Mouse (Mus musculus): Measurements from ENCODE around the gene Mis12.

DNA sequence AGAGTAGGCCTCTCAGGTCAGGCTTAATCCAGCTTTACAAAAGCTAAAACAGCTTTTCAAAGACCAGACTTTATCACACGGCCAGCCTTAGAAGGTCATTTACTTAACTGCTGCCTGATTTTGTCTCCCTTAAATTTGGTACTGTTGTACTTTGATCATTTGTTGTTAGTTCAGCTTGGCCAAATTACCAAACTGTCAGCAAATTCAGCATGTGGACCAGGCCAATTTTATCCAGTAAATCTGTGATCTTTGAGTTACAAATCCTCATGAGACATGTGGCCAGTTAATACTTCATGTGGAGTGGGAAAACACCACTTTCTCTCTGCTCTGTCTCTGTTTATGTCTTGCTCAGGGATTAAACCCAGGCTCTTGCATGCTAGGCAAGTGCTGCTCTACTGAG lies 46.8 kb upstream of the Mis12 start:
- TF ChIP-seq CTCF (IDR thresholded peaks at IDR 0.05; ENCODE audit: borderline replicate concordance, insufficient read depth, low read depth, low read length) (no peak), POLR2A (IDR thresholded peaks at IDR 0.05; ENCODE audit: borderline replicate concordance, insufficient read depth, low read length) (no peak)

Measured in cerebellum, adult 2 months (tissue).